Mouse (Mus musculus) neural tube, embryonic 15.5 days (tissue): ENCODE results near the gene Olfr1411. TPM values are rescaled to one million over a fixed set of nuclear protein-coding genes. Genes with fewer than 3 reads are reported as not detected.

Experiments used
- ATAC-seq: fragments of 200-750 bp; cut with Nextera tagmentation; 2 replicates; pipeline ENCODE4 v1.8.0; 2017; ENCODE audit warnings: mild to moderate bottlenecking, moderate TSS enrichment, moderate library complexity; ENCODE audit not compliant: low FRiP score
- H3K27ac ChIP-seq: fragments of 300-500 bp; sonication (generic); replicated peaks from 2 replicates; pipeline ENCODE4 v1.5.1; 2015; ENCODE audit warnings: mild to moderate bottlenecking, inconsistent platforms
- H3K27me3 ChIP-seq: fragments of 300-500 bp; sonication (generic); replicated peaks from 2 replicates; pipeline ENCODE4 v1.6.1; 2015; ENCODE audit warnings: inconsistent platforms
- H3K36me3 ChIP-seq: fragments of 300-500 bp; sonication (generic); 2 replicates; pipeline ENCODE4 v1.6.1; 2015; ENCODE audit warnings: inconsistent platforms
- H3K4me1 ChIP-seq: fragments of 300-500 bp; sonication (generic); 2 replicates; pipeline ENCODE4 v1.6.1; 2015; ENCODE audit warnings: inconsistent platforms
- H3K4me2 ChIP-seq: fragments of 300-500 bp; sonication (generic); 2 replicates; pipeline ENCODE4 v1.6.1; 2015; ENCODE audit warnings: inconsistent platforms, mild to moderate bottlenecking, moderate library complexity
- H3K4me3 ChIP-seq: fragments of 300-500 bp; sonication (generic); replicated peaks from 2 replicates; pipeline ENCODE4 v1.5.1; 2015; ENCODE audit warnings: mild to moderate bottlenecking, inconsistent platforms
- H3K9ac ChIP-seq: fragments of 300-500 bp; sonication (generic); replicated peaks from 2 replicates; pipeline ENCODE4 v1.6.1; 2015; ENCODE audit warnings: mild to moderate bottlenecking, inconsistent platforms
- H3K9me3 ChIP-seq: fragments of 300-500 bp; sonication (generic); replicated peaks from 2 replicates; pipeline ENCODE4 v1.6.1; 2016; ENCODE audit warnings: inconsistent platforms
- WGBS: fragments of 180-500 bp; shearing (Covaris S2); methylation state at CpG from one replicate; pipeline ENCODE4 v1.1.7; 2015; ENCODE audit warnings: mixed read lengths; 5-methylcytosine and 5-hydroxymethylcytosine counted together
- polyA plus RNA-seq: library from polyadenylated mRNA; unstranded; fragments of >200 nt; fragmentation: Nextera tagmentation; extraction: Ambion mirVana; gene quantifications from 2 replicates; pipeline ENCODE4 v1.2.1, GENCODE M21; 2015

Olfr1411 gene
- polyA plus RNA-seq, 1 experiment from 2014 or later, result not detected

- ATAC-seq, result no peak
- H3K4me3 ChIP-seq, result peak overlapping the region; percentile 93
- peak overlapping the region; percentile 96 for H3K4me2 ChIP-seq
- no peaks in the 10 kb centered on the region for H3K9me3 ChIP-seq
- no peaks in the 10 kb centered on the region for H3K27me3 ChIP-seq
- no peak overlapping the region for H3K27ac ChIP-seq
- peaks cover 36% of the 10 kb centered on the region for H3K36me3 ChIP-seq
- WGBS, result 85% methylated on average over 6 of the region's 6 CpGs
- peaks cover 36% of the 10 kb centered on the region for H3K4me1 ChIP-seq
- H3K9ac ChIP-seq, result no peak overlapping the region
Measured at GRCm38 (mm10) chr1:92640393-92640792, 46.2 kb downstream of the Olfr1411 start.

- peak; percentile 95 for ATAC-seq
Measured at GRCm38 (mm10) chr1:92641514-92642272, 47.5 kb downstream of the Olfr1411 start, which contains the start of gene Cops9. Cops9 (minus strand) TSS chr1:92641985.

GRCm38 (mm10) chr1:92643691-92644090 lies 49.5 kb downstream of the Olfr1411 start:
- ATAC-seq, result no peak
- Histone ChIP-seq H3K36me3 (peaks cover 5% of the 10 kb centered on the region), H3K27ac (no peak overlapping the region), H3K4me1 (peaks cover 41% of the 10 kb centered on the region), H3K27me3 (0 out of 2 replicates have a peak, but pooled peaks cover 3% of the 10 kb centered on the region), H3K4me3 (no peak overlapping the region), H3K9me3 (no peaks in the 10 kb centered on the region), H3K9ac (no peak overlapping the region), H3K4me2 (no peak overlapping the region)
- 62% methylated on average over 4 of the region's 4 CpGs for WGBS

More at GRCm38 (mm10) chr1:92641514-92642272, 47.5 kb downstream of the Olfr1411 start, which contains the start of gene Cops9:
- Histone ChIP-seq H3K27me3 (0 out of 2 replicates have a peak, but pooled peaks cover 3% of the 10 kb centered on the region), H3K4me1 (peaks cover 36% of the 10 kb centered on the region), H3K36me3 (peaks cover 25% of the 10 kb centered on the region), H3K4me3 (peak within 1 kb of the TSS; percentile 93), H3K27ac (peak within 1 kb of the TSS; percentile 88), H3K9ac (peak within 1 kb of the TSS; percentile 96), H3K9me3 (no peaks in the 10 kb centered on the region), H3K4me2 (peak within 1 kb of the TSS; percentile 96)
- 1% methylated on average over 50 of the region's 50 CpGs for WGBS

- Histone ChIP-seq H3K4me2 (no peak overlapping the region), H3K27me3 (0 out of 2 replicates have a peak, but pooled peaks cover 3% of the 10 kb centered on the region), H3K4me3 (no peak overlapping the region), H3K36me3 (no peaks in the 10 kb centered on the region), H3K9me3 (no peaks in the 10 kb centered on the region), H3K4me1 (peaks cover 31% of the 10 kb centered on the region), H3K27ac (no peak overlapping the region), H3K9ac (no peak overlapping the region)
- WGBS, result 82% methylated on average over 5 of the region's 5 CpGs
- ATAC-seq, result no peak
Measured at GRCm38 (mm10) chr1:92644916-92645315, 50.7 kb downstream of the Olfr1411 start.

DNA sequence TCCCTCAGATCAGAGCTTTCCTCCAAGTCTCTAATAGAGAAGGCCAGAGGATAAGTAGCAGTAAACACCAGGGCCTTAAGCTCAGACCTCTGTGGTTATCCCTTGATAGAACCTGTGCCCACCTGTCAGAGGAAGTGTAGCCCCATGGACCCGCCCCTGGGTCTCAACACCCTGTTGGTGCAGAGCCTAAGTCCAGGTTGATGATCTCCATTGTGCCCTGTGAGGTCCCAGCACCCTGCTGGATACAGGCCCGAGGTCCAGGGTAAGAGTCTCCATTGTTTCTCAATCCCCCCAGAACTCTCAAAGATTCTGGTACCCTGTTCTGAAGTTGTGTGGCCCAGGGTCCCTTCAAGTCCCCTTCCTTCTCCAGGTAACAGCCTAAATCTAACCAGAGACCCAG lies 51.9 kb downstream of the Olfr1411 start:
- Histone ChIP-seq H3K4me2 (no peak overlapping the region), H3K36me3 (no peaks in the 10 kb centered on the region), H3K9ac (no peak overlapping the region), H3K4me1 (peaks cover 19% of the 10 kb centered on the region), H3K27ac (no peak overlapping the region), H3K4me3 (no peak overlapping the region), H3K9me3 (no peaks in the 10 kb centered on the region), H3K27me3 (0 out of 2 replicates have a peak, but pooled peaks cover 3% of the 10 kb centered on the region)
- 66% methylated on average over 2 of the region's 2 CpGs for WGBS
- no peak for ATAC-seq

GRCm38 (mm10) chr1:92646601-92647000 lies 52.4 kb downstream of the Olfr1411 start:
- ATAC-seq, result no peak
- WGBS, result 57% methylated on average over 7 of the region's 7 CpGs
- H3K9ac ChIP-seq, result no peak overlapping the region
- peaks cover 19% of the 10 kb centered on the region for H3K4me1 ChIP-seq
- no peak overlapping the region for H3K4me3 ChIP-seq
- no peak overlapping the region for H3K4me2 ChIP-seq
- no peaks in the 10 kb centered on the region for H3K9me3 ChIP-seq
- no peak overlapping the region for H3K27ac ChIP-seq
- 0 out of 2 replicates have a peak, but pooled peaks cover 3% of the 10 kb centered on the region for H3K27me3 ChIP-seq
- H3K36me3 ChIP-seq, result no peaks in the 10 kb centered on the region

GRCm38 (mm10) chr1:92647026-92647425 lies 52.8 kb downstream of the Olfr1411 start:
- no peak overlapping the region; the same call in 1 of the 2 replicates for H3K9ac ChIP-seq
- H3K4me3 ChIP-seq, result no peak overlapping the region
- no peaks in the 10 kb centered on the region for H3K9me3 ChIP-seq
- H3K36me3 ChIP-seq, result no peaks in the 10 kb centered on the region
- no peak for ATAC-seq
- no peak overlapping the region for H3K4me2 ChIP-seq
- H3K27ac ChIP-seq, result no peak overlapping the region
- H3K4me1 ChIP-seq, result peaks cover 23% of the 10 kb centered on the region
- 0 out of 2 replicates have a peak, but pooled peaks cover 3% of the 10 kb centered on the region for H3K27me3 ChIP-seq
- WGBS, result 80% methylated on average over 4 of the region's 4 CpGs

Other genes starting within 250 kb of the Olfr1411 start
- gene Ndufa10, start 120.6 kb upstream of the Olfr1411 start, polyA plus RNA-seq, result 343 and 359 TPM in 2 replicates
- not detected in 2 replicates for gene Olfr1416, start 109.3 kb upstream of the Olfr1411 start, polyA plus RNA-seq
- not detected in 2 replicates for gene Olfr1415, start 98.3 kb upstream of the Olfr1411 start, polyA plus RNA-seq
- gene Olfr1414, start 75.8 kb upstream of the Olfr1411 start, polyA plus RNA-seq, result not detected in 2 replicates
- not detected in 2 replicates for gene Olfr1413, start 23.1 kb upstream of the Olfr1411 start, polyA plus RNA-seq
- gene Olfr1412, start 8.6 kb upstream of the Olfr1411 start, polyA plus RNA-seq, result not detected in 2 replicates
- not detected in 2 replicates for gene Olfr1410, start 11.4 kb downstream of the Olfr1411 start, polyA plus RNA-seq
- gene Olfr12, start 23.4 kb downstream of the Olfr1411 start, polyA plus RNA-seq, result not detected in 2 replicates
- gene Cops9, start 47.6 kb downstream of the Olfr1411 start, polyA plus RNA-seq, result 541 and 661 TPM in 2 replicates
- 0.33 and 0.73 TPM in 2 replicates for gene Otos, start 54.4 kb downstream of the Olfr1411 start, polyA plus RNA-seq
- gene Gpc1, start 237.2 kb downstream of the Olfr1411 start, polyA plus RNA-seq, result 63.1 and 64.6 TPM in 2 replicates